Mouse (Mus musculus) liver, adult 2 months (tissue): ENCODE results near the gene Nup107.

Experiments used
- CTCF ChIP-seq: fragments of 200-500 bp; IDR thresholded peaks from 2 replicates; pipeline ENCODE4 v1.5.1; 2011; ENCODE audit warnings: low read depth, low read length, control low read depth
- POLR2A ChIP-seq: fragments of 200-500 bp; IDR thresholded peaks from 2 replicates; pipeline ENCODE4 v1.6.1; 2011; ENCODE audit warnings: low read length, control low read depth; ENCODE audit not compliant: insufficient read depth; ENCODE audit errors: extremely low read depth

DNA sequence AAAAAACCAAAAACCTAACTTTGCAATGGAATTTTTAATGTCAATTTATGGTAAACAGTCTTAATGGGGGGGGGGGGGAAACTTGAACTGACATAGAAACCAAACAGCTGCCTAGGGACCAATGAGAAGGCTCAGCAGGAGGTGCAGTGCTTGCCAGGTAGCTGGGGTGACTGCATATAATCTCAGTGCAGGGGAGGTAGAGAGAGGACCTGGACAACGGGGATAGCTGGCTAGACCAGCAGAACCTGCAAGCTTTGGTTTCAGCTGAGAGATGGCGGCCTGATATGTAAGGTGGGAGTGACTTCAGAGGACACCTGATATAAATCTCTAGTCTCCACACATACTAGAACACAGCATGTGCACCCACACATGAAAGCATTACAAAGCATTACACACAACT is 20.0 kb upstream of the Nup107 start:
- TF ChIP-seq POLR2A = no peak
- no peak for TF ChIP-seq CTCF
